8 mouse cellular contexts compared by ENCODE assay signal in genomic region chr6:100336591-100337148, GRCm38 (mm10). TPM values are rescaled to one million over a fixed set of nuclear protein-coding genes. Genes with fewer than 3 reads are reported as not detected.
A peak's percentile ranks its signal among the peaks of the same experiment; 100 is the strongest.
DNase-seq lines count a peak whose midpoint lies in the region; ATAC-seq lines count a peak whose summit lies in the region.

No protein-coding gene starts in this region.

- H3K9me3 ChIP-seq in midbrain, embryonic 14.5 days (ENCODE audit: control insufficient read depth, low read length) = no peaks in the 10 kb centered on the region

- H3K4me1 ChIP-seq in midbrain, embryonic 14.5 days (ENCODE audit: control insufficient read depth, insufficient read depth, low read length) = peaks cover 22% of the 10 kb centered on the region

- no peak overlapping the region for H3K4me2 ChIP-seq in midbrain, embryonic 14.5 days (ENCODE audit: low read length)

- H3K27me3 ChIP-seq in midbrain, embryonic 14.5 days (ENCODE audit: control insufficient read depth, insufficient read depth, low read length) = peaks cover 8% of the 10 kb centered on the region

- no peak overlapping the region for H3K4me3 ChIP-seq in midbrain, embryonic 14.5 days (replicated peaks; ENCODE audit: low read depth, low read length)

- no peak overlapping the region for H3K9ac ChIP-seq in midbrain, embryonic 14.5 days (replicated peaks; ENCODE audit: low read length)

- WGBS in midbrain, embryonic 14.5 days = 11% methylated on average over 14 of the region's 14 CpGs

- intact Hi-C loops in left cerebral cortex, postnatal 25 days (cut with DNase I) = no loop called here

- ATAC-seq in midbrain, embryonic 14.5 days (ENCODE audit: low FRiP score, low TSS enrichment) = no peak
- ATAC-seq in frontal cortex, adult (ENCODE audit: low TSS enrichment) = no peak

- peak; percentile 44 for DNase-seq in testis, postnatal 10 days (ENCODE audit: low spot score)
- no peak for DNase-seq in testis, postnatal 14 days (ENCODE audit: low spot score)
- DNase-seq in gastrocnemius, postnatal 10 days = peak; percentile 39
- peak; percentile 24 for DNase-seq in hindlimb bud, embryonic 11.5 days (ENCODE audit: extremely low spot score, low read depth, low spot score)
- DNase-seq in midbrain, embryonic 14.5 days = peak; percentile 49
- DNase-seq in spleen, postnatal 14 days (ENCODE audit: low spot score in 2 of 2) = no peak
- DNase-seq in left cerebral cortex, postnatal 25 days (ENCODE audit: low spot score in 2 of 2) = no peak

- no peaks in the 10 kb centered on the region for H3K36me3 ChIP-seq in midbrain, embryonic 14.5 days (ENCODE audit: control insufficient read depth, insufficient read depth, low read length)

- no peak overlapping the region for H3K27ac ChIP-seq in midbrain, embryonic 14.5 days (replicated peaks; ENCODE audit: low read depth, low read length)

RNA-seq across cellular contexts. Expression of gene Rybp, which starts 49.4 kb away (rescaled TPM):
- total RNA-seq in gastrocnemius, postnatal 10 days (2021) = 1 to 10 TPM; 7.6 to 8.7 TPM
- polyA plus RNA-seq in midbrain, embryonic 14.5 days (2014; fragmentation: Nextera tagmentation; extraction: Ambion mirVana) = 17.6 and 22.9 TPM in 2 replicates
- total RNA-seq in left cerebral cortex, postnatal 25 days (2021) = 10 to 100 TPM; 54.6 to 56.0 TPM

Comparison
In these comparisons a context has a peak if more than half of its experiments do, and no peak if none do; other contexts are left out.
1. DNase-seq: peak in testis, postnatal 10 days (single experiment), gastrocnemius, postnatal 10 days (single experiment), hindlimb bud, embryonic 11.5 days (single experiment) and midbrain, embryonic 14.5 days (single experiment); none in testis, postnatal 14 days (single experiment), spleen, postnatal 14 days (0 of 2) and left cerebral cortex, postnatal 25 days (0 of 2).
2. RNA of gene Rybp, which starts 49.4 kb away (total RNA-seq): 54.6 to 56.0 TPM in left cerebral cortex, postnatal 25 days; 7.6 to 8.7 TPM in gastrocnemius, postnatal 10 days; every median in the first group is over 4 times any median in the second.